Mouse (Mus musculus) layer of hippocampus, postnatal 36 days (tissue): ENCODE data around the gene Olfr483. TPM values are rescaled to one million over a fixed set of nuclear protein-coding genes. Genes with fewer than 3 reads are reported as not detected.

Source experiments
- DNase-seq, 2 experiments: peaks; one replicate each; pipeline ENCODE4 v3.0.0; 2022
- total RNA-seq, 2 experiments: library from RNA; stranded (reverse); gene quantifications; 2 replicates each; pipeline ENCODE4 v1.2.3; 2021

Gene Olfr483
- not detected for total RNA-seq

- no peak for DNase-seq
Measured at GRCm38 (mm10) chr7:108100549-108100948, at the start of gene Olfr483. Gene Olfr483, plus strand, starts transcription at chr7:108100849.

- DNase-seq = no peak
Measured at GRCm38 (mm10) chr7:108067246-108067645, 33.4 kb upstream of the Olfr483 start, which contains the start of gene Olfr480. Gene Olfr480, minus strand, starts transcription at chr7:108067346.

DNA sequence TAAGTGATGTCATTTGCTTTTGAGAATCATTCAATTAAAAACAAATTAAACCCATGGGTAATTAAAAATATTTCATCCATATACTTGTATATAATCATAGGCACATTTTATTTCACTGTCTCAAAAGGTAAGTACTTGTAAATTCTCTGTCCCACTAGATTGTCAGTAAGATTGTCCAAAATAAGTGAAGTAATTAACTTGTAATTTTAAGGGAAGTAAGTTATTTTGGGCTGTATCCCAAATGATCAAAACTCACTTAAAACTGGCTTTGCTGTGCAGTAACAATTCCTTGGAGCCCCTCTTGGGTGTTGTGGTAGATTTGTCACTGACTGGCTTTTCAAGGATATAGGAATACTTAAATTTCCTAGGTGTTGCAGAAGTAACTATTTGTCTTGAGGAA lies 21.1 kb upstream of the Olfr483 start, which contains the start of gene Olfr481:
Gene Olfr481, plus strand, starts transcription at position 301 of the 400 bp plus-strand sequence.
- DNase-seq = no peak

- DNase-seq = no peak
Measured at GRCm38 (mm10) chr7:108097486-108097885, 3.2 kb upstream of the Olfr483 start, which contains the start of gene Olfr482. Gene Olfr482, minus strand, starts transcription at chr7:108097586.

DNA sequence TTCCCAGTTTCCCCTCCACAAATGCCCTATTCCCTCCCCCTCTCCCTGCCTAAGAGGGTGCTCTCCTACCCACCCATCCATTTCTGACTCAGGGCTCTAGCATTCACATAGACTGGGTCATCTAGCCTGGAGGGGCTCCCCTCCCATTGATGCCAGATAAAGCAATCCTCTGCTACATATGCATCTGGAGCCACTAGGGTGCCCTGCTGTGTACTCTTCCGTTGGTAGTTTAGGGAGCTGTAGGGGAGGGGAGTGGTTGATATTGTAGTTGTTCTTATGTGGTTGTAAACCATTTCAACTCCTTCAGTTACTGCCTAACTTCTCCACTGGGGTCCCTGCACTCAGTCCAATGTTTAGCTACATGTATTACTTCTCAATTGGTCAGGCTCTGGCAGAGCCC lies 20.0 kb downstream of the Olfr483 start:
- DNase-seq = no peak

- DNase-seq = no peak
Measured at GRCm38 (mm10) chr7:108121416-108121815, 20.8 kb downstream of the Olfr483 start.

DNA sequence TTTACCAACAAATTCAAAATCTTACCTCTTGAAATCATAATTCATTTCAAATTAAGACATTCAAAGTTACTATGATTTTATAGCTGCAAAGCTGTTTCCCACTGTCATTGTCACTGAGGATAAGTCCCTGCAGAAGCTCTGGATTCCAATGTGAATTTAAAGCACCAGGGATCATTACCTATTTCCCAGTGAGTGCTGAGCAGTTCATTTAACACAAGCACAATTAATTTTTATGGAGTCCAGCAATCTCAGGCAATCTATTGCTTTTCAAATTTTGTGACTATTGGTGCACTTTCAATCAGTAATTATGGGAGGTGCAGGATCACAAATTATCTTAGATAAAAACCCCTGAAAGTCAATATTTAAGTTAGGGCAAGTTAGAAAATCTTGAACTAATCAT lies 26.7 kb downstream of the Olfr483 start, which contains the start of gene Olfr484:
Gene Olfr484, minus strand, starts transcription at position 101 of the 400 bp plus-strand sequence.
- DNase-seq = no peak

Other genes with a start within 250 kb of the Olfr483 start
- gene Olfr472, start 202.9 kb upstream of the Olfr483 start, total RNA-seq = not detected
- not detected for gene Olfr473, start 170.4 kb upstream of the Olfr483 start, total RNA-seq
- not detected for gene Olfr474, start 146.2 kb upstream of the Olfr483 start, total RNA-seq
- not detected for gene Olfr476, start 136.0 kb upstream of the Olfr483 start, total RNA-seq
- gene Olfr477, start 114.2 kb upstream of the Olfr483 start, total RNA-seq = not detected
- gene Olfr478, start 66.9 kb upstream of the Olfr483 start, total RNA-seq = not detected
- not detected for gene Olfr479, start 50.2 kb upstream of the Olfr483 start, total RNA-seq
- not detected for gene Olfr480, start 33.5 kb upstream of the Olfr483 start, total RNA-seq
- gene Olfr481, start 21.0 kb upstream of the Olfr483 start, total RNA-seq = not detected
- gene Olfr482, start 3.3 kb upstream of the Olfr483 start, total RNA-seq = 1 to 10 TPM; 2.0 to 2.6 TPM
- not detected for gene Olfr484, start 26.6 kb downstream of the Olfr483 start, total RNA-seq
- gene Olfr485, start 59.0 kb downstream of the Olfr483 start, total RNA-seq = not detected
- not detected for gene Olfr486, start 71.9 kb downstream of the Olfr483 start, total RNA-seq
- gene Olfr487, start 113.8 kb downstream of the Olfr483 start, total RNA-seq = not detected
- gene Olfr488, start 157.5 kb downstream of the Olfr483 start, total RNA-seq = not detected
- not detected for gene Olfr490, start 188.1 kb downstream of the Olfr483 start, total RNA-seq
- gene Olfr491, start 212.6 kb downstream of the Olfr483 start, total RNA-seq = not detected
- gene Olfr492, start 222.8 kb downstream of the Olfr483 start, total RNA-seq = not detected
- not detected for gene Olfr493, start 246.1 kb downstream of the Olfr483 start, total RNA-seq